In genomic region chr19:55060964-55061363, GRCm38 (mm10) we compare ENCODE assay signal across 8 mouse cellular contexts.
DNase-seq lines count a peak whose midpoint lies in the region; ATAC-seq and TF ChIP-seq lines count a peak whose summit lies in the region.

No protein-coding gene starts in this region.

- DNase-seq in CD4-positive, CD25-positive, alpha-beta regulatory T cell, adult 2 months (ENCODE audit: low read depth, low spot score) = peak; percentile 77
- peak; percentile 73 to 80 for DNase-seq in adrenal gland, postnatal 36 days
- DNase-seq in limb, embryonic 14.5 days (ENCODE audit: low spot score) = peak; percentile 87

- no peaks in the 10 kb centered on the region for H3K27me3 ChIP-seq in embryonic facial prominence, embryonic 12.5 days
- no peaks in the 10 kb centered on the region for H3K27me3 ChIP-seq in heart, embryonic 11.5 days (ENCODE audit: control insufficient read depth, insufficient read depth, low read length)
- H3K27me3 ChIP-seq in kidney, embryonic 14.5 days (ENCODE audit: control insufficient read depth, insufficient read depth, low read length) = no peaks in the 10 kb centered on the region
- no peaks in the 10 kb centered on the region for H3K27me3 ChIP-seq in limb, embryonic 14.5 days (ENCODE audit: control insufficient read depth, insufficient read depth, low read length)
- no peaks in the 10 kb centered on the region for H3K27me3 ChIP-seq in midbrain, embryonic 15.5 days (replicated peaks)
- no peaks in the 10 kb centered on the region for H3K27me3 ChIP-seq in stomach, embryonic 15.5 days (replicated peaks)

- no peak overlapping the region for H3K9ac ChIP-seq in embryonic facial prominence, embryonic 12.5 days
- H3K9ac ChIP-seq in heart, embryonic 11.5 days (ENCODE audit: low read depth, low read length) = no peak overlapping the region
- H3K9ac ChIP-seq in kidney, embryonic 14.5 days (ENCODE audit: low read depth, low read length) = no peak overlapping the region
- no peak overlapping the region for H3K9ac ChIP-seq in limb, embryonic 14.5 days (ENCODE audit: low read depth, low read length, severe bottlenecking)
- peak overlapping the region; percentile 44 for H3K9ac ChIP-seq in midbrain, embryonic 15.5 days
- no peak overlapping the region for H3K9ac ChIP-seq in stomach, embryonic 15.5 days

- H3K9me3 ChIP-seq in embryonic facial prominence, embryonic 12.5 days = no peaks in the 10 kb centered on the region
- H3K9me3 ChIP-seq in heart, embryonic 11.5 days (replicated peaks; ENCODE audit: control insufficient read depth, low read length) = peaks cover 9% of the 10 kb centered on the region; the same call in 1 of the 2 replicates
- H3K9me3 ChIP-seq in kidney, embryonic 14.5 days (ENCODE audit: control insufficient read depth, low read length) = peaks cover 6% of the 10 kb centered on the region; the same call in 1 of the 2 replicates
- no peaks in the 10 kb centered on the region for H3K9me3 ChIP-seq in limb, embryonic 14.5 days (ENCODE audit: control insufficient read depth, low read length)
- H3K9me3 ChIP-seq in midbrain, embryonic 15.5 days = no peaks in the 10 kb centered on the region
- H3K9me3 ChIP-seq in stomach, embryonic 15.5 days = 0 out of 2 replicates have a peak, but pooled peaks cover 9% of the 10 kb centered on the region

- no peak overlapping the region for H3K4me3 ChIP-seq in embryonic facial prominence, embryonic 12.5 days
- peak overlapping the region; percentile 16; the same call in 1 of the 2 replicates for H3K4me3 ChIP-seq in heart, embryonic 11.5 days (ENCODE audit: low read depth, low read length)
- H3K4me3 ChIP-seq in kidney, embryonic 14.5 days (ENCODE audit: low read length) = 0 out of 2 replicates have a peak overlapping the region, but pooled peaks have one; percentile 18
- H3K4me3 ChIP-seq in limb, embryonic 14.5 days (replicated peaks; ENCODE audit: low read length) = no peak overlapping the region
- peak overlapping the region; percentile 40 for H3K4me3 ChIP-seq in midbrain, embryonic 15.5 days
- 0 out of 2 replicates have a peak overlapping the region, but pooled peaks have one; percentile 30 for H3K4me3 ChIP-seq in stomach, embryonic 15.5 days (replicated peaks)

- ATAC-seq in embryonic facial prominence, embryonic 12.5 days (ENCODE audit: insufficient number of reproducible peaks, insufficient read depth, low FRiP score, low TSS enrichment) = peak; percentile 23; the same call in 1 of the 2 replicates
- ATAC-seq in heart, embryonic 11.5 days (replicated peaks; ENCODE audit: insufficient number of reproducible peaks, low FRiP score, low TSS enrichment) = no peak
- peak; percentile 47; the same call in 1 of the 2 replicates for ATAC-seq in kidney, embryonic 14.5 days (ENCODE audit: low FRiP score, low TSS enrichment)
- ATAC-seq in limb, embryonic 14.5 days (ENCODE audit: low FRiP score, low read depth) = peak; percentile 39; the same call in 1 of the 2 replicates
- ATAC-seq in midbrain, embryonic 15.5 days (replicated peaks) = peak; percentile 83
- peak; percentile 36; the same call in 1 of the 2 replicates for ATAC-seq in stomach, embryonic 15.5 days (ENCODE audit: insufficient read depth, low FRiP score, low read depth)

- peak overlapping the region; percentile 46 for H3K4me2 ChIP-seq in embryonic facial prominence, embryonic 12.5 days (replicated peaks)
- peak overlapping the region; percentile 60 for H3K4me2 ChIP-seq in heart, embryonic 11.5 days
- peak overlapping the region; percentile 38 for H3K4me2 ChIP-seq in kidney, embryonic 14.5 days (replicated peaks; ENCODE audit: low read depth, low read length)
- 0 out of 2 replicates have a peak overlapping the region, but pooled peaks have one; percentile 41 for H3K4me2 ChIP-seq in limb, embryonic 14.5 days (replicated peaks; ENCODE audit: low read depth, low read length, severe bottlenecking)
- peak overlapping the region; percentile 79 for H3K4me2 ChIP-seq in midbrain, embryonic 15.5 days
- H3K4me2 ChIP-seq in stomach, embryonic 15.5 days = peak overlapping the region; percentile 60

- peaks cover 11% of the 10 kb centered on the region; the same call in 1 of the 2 replicates for H3K4me1 ChIP-seq in embryonic facial prominence, embryonic 12.5 days
- H3K4me1 ChIP-seq in heart, embryonic 11.5 days (ENCODE audit: control insufficient read depth, insufficient read depth, low read length) = no peaks in the 10 kb centered on the region
- no peaks in the 10 kb centered on the region for H3K4me1 ChIP-seq in kidney, embryonic 14.5 days (ENCODE audit: control insufficient read depth, insufficient read depth, low read length)
- H3K4me1 ChIP-seq in limb, embryonic 14.5 days (ENCODE audit: control insufficient read depth, insufficient read depth, low read length) = no peaks in the 10 kb centered on the region
- peaks cover 7% of the 10 kb centered on the region for H3K4me1 ChIP-seq in midbrain, embryonic 15.5 days
- H3K4me1 ChIP-seq in stomach, embryonic 15.5 days = peaks cover 16% of the 10 kb centered on the region

- TF ChIP-seq POLR2A in limb, embryonic 14.5 days (IDR thresholded peaks at IDR 0.05; ENCODE audit: borderline replicate concordance, extremely low read depth, insufficient read depth, insufficient read length) = no peak

- H3K27ac ChIP-seq in embryonic facial prominence, embryonic 12.5 days = no peak overlapping the region
- no peak overlapping the region for H3K27ac ChIP-seq in heart, embryonic 11.5 days (ENCODE audit: low read depth, low read length)
- no peak overlapping the region for H3K27ac ChIP-seq in kidney, embryonic 14.5 days (ENCODE audit: low read depth, low read length)
- H3K27ac ChIP-seq in limb, embryonic 14.5 days (replicated peaks; ENCODE audit: low read depth, low read length) = no peak overlapping the region
- peak overlapping the region; percentile 53; the same call in 1 of the 2 replicates for H3K27ac ChIP-seq in midbrain, embryonic 15.5 days
- no peak overlapping the region for H3K27ac ChIP-seq in stomach, embryonic 15.5 days

- H3K36me3 ChIP-seq in embryonic facial prominence, embryonic 12.5 days = no peaks in the 10 kb centered on the region
- H3K36me3 ChIP-seq in heart, embryonic 11.5 days (ENCODE audit: control insufficient read depth, insufficient read depth, low read length) = no peaks in the 10 kb centered on the region
- peaks cover 3% of the 10 kb centered on the region; the same call in 1 of the 2 replicates for H3K36me3 ChIP-seq in kidney, embryonic 14.5 days (ENCODE audit: control insufficient read depth, insufficient read depth, low read length)
- 0 out of 2 replicates have a peak, but pooled peaks cover 2% of the 10 kb centered on the region for H3K36me3 ChIP-seq in limb, embryonic 14.5 days (ENCODE audit: control insufficient read depth, insufficient read depth, low read length)
- H3K36me3 ChIP-seq in midbrain, embryonic 15.5 days (replicated peaks) = no peaks in the 10 kb centered on the region
- 0 out of 2 replicates have a peak, but pooled peaks cover 3% of the 10 kb centered on the region for H3K36me3 ChIP-seq in stomach, embryonic 15.5 days

- 3% methylated on average over 7 of the region's 7 CpGs for WGBS in embryonic facial prominence, embryonic 12.5 days
- WGBS in heart, embryonic 11.5 days (ENCODE audit: insufficient replicate concordance) = 2% methylated on average over 7 of the region's 7 CpGs
- 4% methylated on average over 7 of the region's 7 CpGs for WGBS in kidney, embryonic 14.5 days
- WGBS in limb, embryonic 14.5 days = 2% methylated on average over 7 of the region's 7 CpGs
- 2% methylated on average over 7 of the region's 7 CpGs for WGBS in midbrain, embryonic 15.5 days
- WGBS in stomach, embryonic 15.5 days = 6% methylated on average over 7 of the region's 7 CpGs

Comparison
In these comparisons a context has a peak if more than half of its experiments do, and no peak if none do; other contexts are left out.
1. H3K4me3 ChIP-seq: peak in heart, embryonic 11.5 days (single experiment), kidney, embryonic 14.5 days (single experiment), midbrain, embryonic 15.5 days (single experiment) and stomach, embryonic 15.5 days (single experiment); none in embryonic facial prominence, embryonic 12.5 days (single experiment) and limb, embryonic 14.5 days (single experiment).
2. Peak in every context shown above with its lines, with median percentiles within 50 percentile points of each other: DNase-seq and H3K4me2 ChIP-seq.